Mouse (Mus musculus): Measurements from ENCODE around the gene Carnmt1.

The Carnmt1 gene

GRCm38 (mm10) chr19:18654984-18655383, 15.6 kb upstream of the Carnmt1 start:
- no peak for DNase-seq

GRCm38 (mm10) chr19:18655999-18656398, 14.6 kb upstream of the Carnmt1 start:
- no peak for DNase-seq

- no peak for DNase-seq
Measured at GRCm38 (mm10) chr19:18658473-18658872, 12.1 kb upstream of the Carnmt1 start.

- no peak for DNase-seq
Measured at GRCm38 (mm10) chr19:18659349-18659748, 11.2 kb upstream of the Carnmt1 start.

- no peak for DNase-seq
Measured at GRCm38 (mm10) chr19:18660466-18660865, 10.1 kb upstream of the Carnmt1 start.

- DNase-seq, result no peak
Measured at GRCm38 (mm10) chr19:18661683-18662082, 8.9 kb upstream of the Carnmt1 start.

GRCm38 (mm10) chr19:18663904-18664303, 6.7 kb upstream of the Carnmt1 start:
- no peak for DNase-seq

- DNase-seq, result no peak
Measured at GRCm38 (mm10) chr19:18666966-18667365, 3.6 kb upstream of the Carnmt1 start.

GRCm38 (mm10) chr19:18669551-18669950, 1.0 kb upstream of the Carnmt1 start:
- no peak for DNase-seq

- DNase-seq, result peak; percentile 62
Measured at GRCm38 (mm10) chr19:18671056-18671741, 635 bp downstream of the Carnmt1 start.

GRCm38 (mm10) chr19:18672498-18672897, 1.9 kb downstream of the Carnmt1 start:
- DNase-seq, result no peak

- no peak for DNase-seq
Measured at GRCm38 (mm10) chr19:18673116-18673515, 2.6 kb downstream of the Carnmt1 start.

GRCm38 (mm10) chr19:18682142-18682541, 11.6 kb downstream of the Carnmt1 start:
- no peak for DNase-seq

- DNase-seq, result peak; percentile 13
Measured at GRCm38 (mm10) chr19:18687556-18687955, 17.0 kb downstream of the Carnmt1 start.

- no peak for DNase-seq
Measured at GRCm38 (mm10) chr19:18692176-18692575, 21.6 kb downstream of the Carnmt1 start.

GRCm38 (mm10) chr19:18692768-18693167, 22.2 kb downstream of the Carnmt1 start:
- no peak for DNase-seq

- DNase-seq, result no peak
Measured at GRCm38 (mm10) chr19:18695116-18695515, 24.6 kb downstream of the Carnmt1 start.

GRCm38 (mm10) chr19:18695552-18695951, 25.0 kb downstream of the Carnmt1 start:
- DNase-seq, result no peak

GRCm38 (mm10) chr19:18708101-18708500, 37.5 kb downstream of the Carnmt1 start:
- no peak for DNase-seq

- no peak for DNase-seq
Measured at GRCm38 (mm10) chr19:18710903-18711302, 40.3 kb downstream of the Carnmt1 start.

GRCm38 (mm10) chr19:18711589-18711988, 41.0 kb downstream of the Carnmt1 start:
- DNase-seq, result no peak

- no peak for DNase-seq
Measured at GRCm38 (mm10) chr19:18712153-18712865, 41.7 kb downstream of the Carnmt1 start.

GRCm38 (mm10) chr19:18712866-18713300, 42.3 kb downstream of the Carnmt1 start, which contains the start of gene D030056L22Rik:
TSS of gene D030056L22Rik (plus strand) at chr19:18713193.
- peak; percentile 98 for DNase-seq

- DNase-seq, result peak; percentile 56
Measured at GRCm38 (mm10) chr19:18713357-18713756, 42.8 kb downstream of the Carnmt1 start.

Measured in right cerebral cortex, adult 18-20 months (tissue).